Mouse (Mus musculus): ENCODE measurements around the gene Ephb1. TPM values are rescaled to one million over a fixed set of nuclear protein-coding genes. Genes with fewer than 3 reads are reported as not detected.

The Ephb1 gene
- total RNA-seq, 2 experiments from 2014 or later: 1.8 to 2.1 TPM

DNA sequence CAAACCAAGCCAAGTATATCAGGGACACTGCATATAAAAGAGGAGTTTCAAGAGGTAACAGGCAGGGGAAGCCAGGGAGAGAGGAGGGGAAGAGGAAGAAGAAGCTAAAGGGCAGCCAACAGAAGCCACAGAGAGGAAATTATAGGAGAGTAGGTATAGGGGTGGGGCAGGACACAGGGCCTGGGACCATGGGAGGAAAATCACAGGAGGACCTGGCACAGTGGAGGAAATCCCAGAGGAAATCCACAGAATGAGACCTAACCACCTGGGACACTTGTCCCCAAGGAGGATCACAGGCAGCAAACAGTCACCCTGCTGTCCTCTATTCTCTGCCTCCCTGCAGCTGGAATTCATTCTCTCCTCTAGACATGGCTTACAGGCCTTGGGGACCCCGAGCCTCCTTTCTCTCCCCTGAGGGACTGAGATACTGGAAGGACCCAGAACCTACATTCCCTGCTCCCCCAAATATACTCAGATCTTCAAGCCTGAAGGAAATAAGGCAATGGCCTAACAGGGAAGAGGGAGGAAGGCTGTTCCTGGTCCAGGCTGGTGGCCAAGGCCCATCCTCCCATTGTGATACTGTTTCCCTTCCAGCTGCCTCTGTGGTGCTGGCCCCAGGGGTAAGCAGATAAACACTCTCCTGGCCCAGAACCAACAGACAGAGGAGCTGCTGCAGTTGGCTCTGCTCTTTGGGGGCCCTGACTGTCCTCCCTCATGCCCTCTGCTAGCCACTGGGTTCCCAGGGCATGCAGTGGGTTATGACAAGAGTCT lies 47.7 kb downstream of the Ephb1 start:
- DNase-seq (ENCODE audit: low spot score in 2 of 2): peak in 1 of 2 experiments; percentile 3

- DNase-seq (ENCODE audit: low spot score in 2 of 2): no peak
Measured at GRCm38 (mm10) chr9:102305432-102306100, 48.9 kb downstream of the Ephb1 start.

- DNase-seq (ENCODE audit: low spot score in 2 of 2): no peak
Measured at GRCm38 (mm10) chr9:102304796-102305195, 49.7 kb downstream of the Ephb1 start.

- no peak for DNase-seq (ENCODE audit: low spot score in 2 of 2)
Measured at GRCm38 (mm10) chr9:102303882-102304281, 50.6 kb downstream of the Ephb1 start.

DNA sequence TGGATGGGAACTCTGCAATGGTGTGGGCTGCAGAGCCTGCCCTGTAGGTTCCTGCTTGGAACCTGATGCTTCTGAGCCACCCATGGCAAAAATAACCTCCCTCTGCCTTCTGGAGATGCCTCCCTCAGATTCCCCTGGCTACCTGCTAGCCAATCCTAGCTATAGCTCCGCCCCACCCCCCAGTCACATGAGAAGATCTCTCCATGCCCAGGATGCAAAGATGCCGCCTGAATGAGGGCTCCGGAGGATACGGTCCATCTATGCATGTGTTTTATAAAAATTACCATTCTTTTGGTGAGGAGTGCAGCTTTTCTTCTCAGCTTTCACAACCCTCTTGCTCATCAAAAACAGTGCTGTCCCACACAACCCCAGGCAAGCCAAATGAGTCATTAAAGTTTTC lies 53.5 kb downstream of the Ephb1 start:
- no peak for DNase-seq (ENCODE audit: low spot score in 2 of 2)

DNA sequence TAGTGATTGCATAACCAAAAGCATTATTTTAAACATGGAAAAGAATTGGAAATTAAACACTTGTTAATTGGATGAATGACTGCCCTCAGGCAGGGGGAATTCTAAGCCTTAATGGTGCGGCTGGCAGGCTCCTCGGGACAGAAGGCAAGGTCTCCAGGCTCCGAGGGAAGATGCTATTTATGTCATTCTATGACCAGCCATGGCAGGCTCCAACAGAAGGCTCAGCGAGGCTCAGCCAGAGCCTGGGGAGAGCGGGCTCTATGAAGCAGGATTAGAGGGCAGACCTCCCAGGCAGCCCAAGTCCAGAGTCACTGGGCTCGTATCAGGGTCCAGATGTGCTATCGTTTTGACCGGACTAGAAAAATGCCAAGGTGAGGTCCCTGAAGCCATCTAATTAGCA lies 55.8 kb downstream of the Ephb1 start:
- DNase-seq (ENCODE audit: low spot score in 2 of 2): no peak

DNA sequence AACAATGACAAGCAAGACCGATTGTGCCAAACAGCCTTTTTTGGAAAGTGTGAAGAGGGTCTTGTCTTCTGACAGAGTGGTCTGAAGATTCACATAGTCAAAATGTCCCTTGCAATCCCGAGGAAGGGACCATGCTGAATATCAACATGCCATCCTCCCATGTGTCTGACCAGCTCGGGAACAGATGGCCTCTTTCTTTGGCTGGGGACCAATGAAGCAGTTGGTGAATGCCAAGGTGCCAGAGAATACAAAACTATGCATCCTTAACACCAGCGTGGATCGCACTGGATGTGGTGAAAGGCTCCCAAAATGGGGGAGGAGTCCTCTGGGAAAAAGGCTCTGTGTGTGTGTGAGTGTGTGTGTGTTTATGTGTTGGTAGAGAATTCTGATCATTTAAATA lies 56.5 kb downstream of the Ephb1 start:
- no peak for DNase-seq (ENCODE audit: low spot score in 2 of 2)

- DNase-seq (ENCODE audit: low spot score in 2 of 2): no peak
Measured at GRCm38 (mm10) chr9:102297176-102297575, 57.3 kb downstream of the Ephb1 start.

DNA sequence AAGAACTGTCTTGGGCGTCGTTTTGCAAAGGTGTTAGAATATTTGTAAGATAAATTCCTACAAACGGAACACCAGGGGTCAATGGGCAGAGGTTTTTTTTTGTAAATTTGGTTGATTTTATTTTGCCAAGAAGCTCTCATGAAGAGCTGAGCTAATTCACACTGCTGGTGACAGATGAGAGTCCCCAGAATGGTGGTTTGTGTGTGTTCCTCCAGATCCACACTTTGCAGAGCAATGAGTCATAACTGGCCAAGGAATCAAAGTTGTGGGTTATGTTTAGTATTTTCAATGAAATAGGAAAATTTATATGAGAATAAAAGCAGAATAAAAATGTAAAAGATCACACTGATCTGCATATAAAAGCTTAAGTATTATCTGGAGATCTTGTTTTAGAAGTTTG lies 60.9 kb downstream of the Ephb1 start:
- DNase-seq (ENCODE audit: low spot score in 2 of 2): no peak

- DNase-seq (ENCODE audit: low spot score in 2 of 2): no peak
Measured at GRCm38 (mm10) chr9:102291230-102291629, 63.3 kb downstream of the Ephb1 start.

DNA sequence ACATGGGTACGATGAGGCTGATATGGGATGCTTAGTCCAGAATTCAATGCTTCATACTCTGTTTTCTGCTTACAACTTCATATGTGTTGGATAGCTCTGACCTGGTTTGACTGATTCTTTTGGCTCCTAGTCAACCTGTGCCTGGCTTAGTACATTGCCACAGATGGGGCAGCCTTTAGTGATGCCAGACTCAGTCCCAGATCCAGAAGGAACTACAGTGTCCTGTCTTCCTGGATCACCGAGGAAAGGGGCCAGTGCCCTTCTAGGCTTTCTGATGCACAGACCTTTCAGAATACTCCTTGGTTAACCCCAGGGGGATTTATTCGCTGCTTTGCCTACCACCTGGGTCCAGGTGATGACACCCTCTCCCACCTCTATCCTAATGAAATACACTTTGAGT lies 66.1 kb downstream of the Ephb1 start:
- no peak for DNase-seq (ENCODE audit: low spot score in 2 of 2)

DNA sequence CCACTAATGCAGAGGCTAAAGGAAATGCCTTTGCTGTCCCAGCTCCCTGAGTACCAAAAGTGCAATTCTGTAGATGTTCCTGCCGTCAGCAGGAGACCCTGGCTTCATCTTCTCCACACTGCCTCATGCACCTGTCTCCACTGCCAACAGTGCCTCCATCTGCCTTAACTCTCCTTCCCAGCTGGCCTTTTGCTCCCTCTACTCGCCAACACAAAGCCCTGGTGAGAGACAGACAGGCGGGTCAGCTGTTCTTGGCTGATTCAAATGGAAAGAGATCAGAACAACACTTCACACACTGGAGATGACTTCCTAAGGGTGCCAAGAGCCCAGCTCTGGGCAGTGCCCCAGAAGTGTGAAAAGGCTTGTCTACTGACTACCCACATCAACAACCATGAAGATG lies 78.6 kb downstream of the Ephb1 start:
- no peak for DNase-seq (ENCODE audit: low spot score in 2 of 2)

GRCm38 (mm10) chr9:102274016-102274415 lies 80.5 kb downstream of the Ephb1 start:
- no peak for DNase-seq (ENCODE audit: low spot score in 2 of 2)

GRCm38 (mm10) chr9:102273469-102273808 lies 81.1 kb downstream of the Ephb1 start:
- DNase-seq (ENCODE audit: low spot score in 2 of 2): no peak

GRCm38 (mm10) chr9:102272731-102273468 lies 81.6 kb downstream of the Ephb1 start:
- no peak for DNase-seq (ENCODE audit: low spot score in 2 of 2)

- DNase-seq (ENCODE audit: low spot score in 2 of 2): no peak
Measured at GRCm38 (mm10) chr9:102270496-102270895, 84.0 kb downstream of the Ephb1 start.

- peak; percentile 6 to 23 for DNase-seq (ENCODE audit: low spot score in 2 of 2)
Measured at GRCm38 (mm10) chr9:102267311-102268027, 87.0 kb downstream of the Ephb1 start.

DNA sequence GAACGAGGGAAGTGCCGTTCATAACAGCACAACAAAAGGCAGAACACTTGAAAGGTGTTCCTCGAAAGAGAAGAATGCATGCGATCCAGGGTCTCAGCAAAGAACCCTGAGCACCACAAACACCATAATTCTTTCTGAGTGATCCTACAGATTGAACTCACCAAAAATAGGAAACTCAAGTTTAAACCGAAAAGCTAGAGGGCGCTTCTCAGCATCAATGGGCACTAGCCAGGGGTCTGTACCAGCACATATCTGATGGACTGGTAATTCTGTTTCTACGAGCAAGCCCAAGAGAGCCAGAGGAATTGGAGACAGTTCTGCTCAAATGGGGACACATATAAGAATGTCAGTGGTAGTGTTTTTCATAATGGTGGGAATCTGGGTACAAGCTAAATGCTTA lies 90.7 kb downstream of the Ephb1 start:
- no peak for DNase-seq (ENCODE audit: low spot score in 2 of 2)

DNA sequence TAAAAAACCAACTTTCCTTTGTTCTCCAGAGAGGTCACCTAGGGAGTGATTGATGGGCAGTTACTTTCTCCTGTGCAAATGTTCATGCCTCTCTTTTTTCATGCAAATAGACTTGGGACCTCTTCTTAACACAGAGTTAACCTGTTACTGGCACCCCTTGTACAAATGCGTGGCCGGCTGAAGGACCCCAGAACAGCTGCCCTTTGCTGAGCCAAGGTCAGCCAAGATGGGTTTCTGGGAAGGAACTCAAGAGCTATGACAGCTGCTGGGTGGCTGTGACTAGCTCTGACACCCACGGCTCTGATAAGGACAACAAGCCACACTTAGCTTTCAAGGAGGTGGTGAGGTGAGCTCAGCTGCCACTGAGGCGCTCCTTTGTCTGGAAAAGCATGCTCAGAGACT lies 92.4 kb downstream of the Ephb1 start:
- DNase-seq (ENCODE audit: low spot score in 2 of 2): no peak

GRCm38 (mm10) chr9:102261511-102261910 lies 93.0 kb downstream of the Ephb1 start:
- DNase-seq (ENCODE audit: low spot score in 2 of 2): no peak

DNA sequence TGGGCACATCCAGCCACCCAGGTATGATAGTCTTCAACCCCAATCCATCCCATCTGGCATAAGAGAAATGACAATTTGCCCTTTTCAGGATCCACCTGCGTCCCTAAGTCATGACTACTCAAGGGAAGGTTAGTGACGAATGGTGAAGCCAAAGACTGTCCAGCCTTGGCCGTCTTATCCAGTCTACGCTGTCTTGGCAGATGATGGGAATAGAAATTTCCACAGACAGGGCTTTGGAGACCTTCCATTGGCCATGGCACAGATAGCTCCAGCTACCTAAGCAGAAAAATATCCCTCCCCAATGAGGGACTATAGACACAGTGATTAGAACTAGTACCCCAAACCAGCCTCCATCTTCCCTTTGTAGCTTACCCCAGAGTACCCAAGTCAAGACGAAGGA lies 98.1 kb downstream of the Ephb1 start:
- DNase-seq (ENCODE audit: low spot score in 2 of 2): no peak

GRCm38 (mm10) chr9:102255803-102256202 lies 98.7 kb downstream of the Ephb1 start:
- DNase-seq (ENCODE audit: low spot score in 2 of 2): no peak
